Mouse (Mus musculus): ENCODE results near the gene Tprgl. TPM values are rescaled to one million over a fixed set of nuclear protein-coding genes. Genes with fewer than 3 reads are reported as not detected.

Gene Tprgl
- polyA plus RNA-seq, 1 experiment from 2014 or later, result 203 TPM

DNA sequence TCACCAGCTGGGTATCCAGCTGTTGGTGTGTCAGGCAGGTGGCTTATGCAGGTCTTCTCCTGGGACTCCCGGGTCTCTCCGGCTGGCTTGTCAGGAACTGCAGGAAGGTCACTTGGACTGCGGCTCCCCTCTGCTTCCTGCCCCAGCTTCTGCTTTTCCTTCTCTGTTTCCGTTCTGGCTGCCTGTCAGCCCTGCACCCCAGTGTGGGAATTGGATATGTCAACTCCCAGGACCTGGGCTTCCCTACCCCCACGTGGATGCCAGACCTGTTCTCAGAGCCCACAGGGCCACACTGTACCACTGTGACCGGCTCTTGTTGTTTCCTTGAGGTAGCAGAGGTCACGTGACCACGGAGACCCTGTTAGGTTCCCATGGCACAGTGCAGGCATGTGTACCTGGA, 28.5 kb upstream of the Tprgl start:
- no peak overlapping the region for H3K27ac ChIP-seq
- no peak for ATAC-seq (ENCODE audit: low FRiP score)
- no peak overlapping the region for H3K4me2 ChIP-seq (replicated peaks)
- DNase-seq (ENCODE audit: low spot score), result no peak
- H3K9me3 ChIP-seq (ENCODE audit: control insufficient read depth, low read length), result no peaks in the 10 kb centered on the region
- H3K9ac ChIP-seq, result no peak overlapping the region
- no peaks in the 10 kb centered on the region for H3K36me3 ChIP-seq (replicated peaks; ENCODE audit: control insufficient read depth, insufficient read depth)
- H3K4me3 ChIP-seq (replicated peaks; ENCODE audit: low read length), result no peak overlapping the region
- no peaks in the 10 kb centered on the region for H3K27me3 ChIP-seq (ENCODE audit: control insufficient read depth, insufficient read depth, low read length)
- 78% methylated on average over 8 of the region's 8 CpGs for WGBS
- H3K4me1 ChIP-seq (replicated peaks; ENCODE audit: control insufficient read depth, insufficient read depth, low read length), result no peaks in the 10 kb centered on the region

DNA sequence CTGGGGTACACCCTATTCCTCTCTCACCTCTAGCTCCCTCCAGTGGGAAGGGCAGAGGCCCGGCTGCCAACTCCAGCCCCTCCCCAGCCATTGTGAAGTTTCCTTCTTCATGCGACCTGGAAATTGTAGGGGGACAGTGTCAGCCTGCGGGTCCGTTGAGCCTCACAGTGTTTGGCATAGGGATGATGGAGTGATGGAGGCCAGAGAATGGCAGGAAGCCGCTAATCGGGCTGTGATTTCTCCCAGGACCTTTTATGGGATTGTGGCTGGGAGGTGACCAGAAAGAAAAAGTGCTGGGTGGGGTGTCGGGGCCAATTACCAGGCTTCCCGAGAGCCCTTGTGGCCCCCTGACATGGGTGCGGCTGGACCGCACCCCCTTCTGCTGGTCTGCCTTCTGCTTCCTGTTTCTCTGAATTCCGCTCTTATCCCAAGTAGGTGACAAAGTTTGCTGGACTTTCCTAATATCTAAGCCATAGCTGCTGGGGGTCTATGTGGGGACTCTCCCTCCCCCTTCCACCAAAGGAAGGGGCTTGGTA, 25.6 kb upstream of the Tprgl start:
- H3K4me3 ChIP-seq (replicated peaks; ENCODE audit: low read length), result no peak overlapping the region
- no peaks in the 10 kb centered on the region for H3K4me1 ChIP-seq (replicated peaks; ENCODE audit: control insufficient read depth, insufficient read depth, low read length)
- no peak overlapping the region for H3K4me2 ChIP-seq (replicated peaks)
- no peaks in the 10 kb centered on the region for H3K27me3 ChIP-seq (ENCODE audit: control insufficient read depth, insufficient read depth, low read length)
- no peak overlapping the region for H3K27ac ChIP-seq
- no peak overlapping the region for H3K9ac ChIP-seq
- 84% methylated on average over 11 of the region's 11 CpGs for WGBS
- no peaks in the 10 kb centered on the region for H3K36me3 ChIP-seq (replicated peaks; ENCODE audit: control insufficient read depth, insufficient read depth)
- DNase-seq (ENCODE audit: low spot score), result no peak
- H3K9me3 ChIP-seq (ENCODE audit: control insufficient read depth, low read length), result no peaks in the 10 kb centered on the region
- ATAC-seq (ENCODE audit: low FRiP score), result no peak

DNA sequence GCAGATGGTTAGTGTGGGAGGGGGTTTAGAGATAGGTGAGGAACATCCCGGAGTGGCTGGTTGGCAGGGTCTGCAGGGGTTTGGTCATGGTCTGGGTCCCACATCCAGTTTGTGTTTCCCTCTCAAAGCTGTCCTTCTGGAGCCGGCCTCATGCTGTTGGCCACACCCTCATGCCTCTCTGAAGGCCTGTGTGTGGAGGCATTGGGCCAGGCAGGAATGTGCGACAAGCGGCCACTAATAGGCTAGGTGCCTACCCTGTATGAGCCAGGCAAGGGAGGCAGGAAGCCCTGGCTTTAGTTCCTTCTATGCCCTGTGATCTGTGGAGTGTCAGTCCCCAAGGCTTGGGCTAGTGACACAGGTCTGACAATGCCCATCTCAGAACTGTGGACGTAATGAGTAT, 24.5 kb upstream of the Tprgl start:
- H3K36me3 ChIP-seq (replicated peaks; ENCODE audit: control insufficient read depth, insufficient read depth), result no peaks in the 10 kb centered on the region
- 80% methylated on average over 5 of the region's 5 CpGs for WGBS

DNA sequence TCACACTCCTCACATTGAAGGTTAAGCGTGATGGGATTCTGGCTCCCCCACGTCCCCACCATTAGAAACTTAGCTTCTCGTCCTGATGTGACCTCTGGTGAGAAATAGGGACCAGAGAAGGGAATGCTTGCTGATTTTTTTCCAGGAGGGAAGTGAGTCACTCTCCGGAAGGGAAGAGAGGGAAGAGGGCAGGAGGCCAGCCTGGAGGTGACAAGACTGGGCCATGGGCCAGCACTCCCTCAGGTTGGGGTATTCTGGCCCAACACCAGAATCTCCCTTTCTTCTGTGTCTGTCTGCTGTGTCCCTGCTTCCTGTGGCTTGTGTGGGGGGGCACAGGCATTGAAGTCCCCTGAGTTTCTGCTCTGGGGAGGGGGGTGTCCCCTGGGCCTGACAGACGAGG, 23.1 kb upstream of the Tprgl start:
- no peak overlapping the region for H3K27ac ChIP-seq
- no peak overlapping the region for H3K9ac ChIP-seq
- H3K4me3 ChIP-seq (replicated peaks; ENCODE audit: low read length), result no peak overlapping the region
- ATAC-seq (ENCODE audit: low FRiP score) (no peak), DNase-seq (ENCODE audit: low spot score) (no peak)
- no peaks in the 10 kb centered on the region for H3K4me1 ChIP-seq (replicated peaks; ENCODE audit: control insufficient read depth, insufficient read depth, low read length)
- no peaks in the 10 kb centered on the region for H3K27me3 ChIP-seq (ENCODE audit: control insufficient read depth, insufficient read depth, low read length)
- 82% methylated on average over 5 of the region's 5 CpGs for WGBS
- H3K9me3 ChIP-seq (ENCODE audit: control insufficient read depth, low read length), result no peaks in the 10 kb centered on the region
- no peak overlapping the region for H3K4me2 ChIP-seq (replicated peaks)
- H3K36me3 ChIP-seq (replicated peaks; ENCODE audit: control insufficient read depth, insufficient read depth), result no peaks in the 10 kb centered on the region

More for the DNA sequence above, 24.5 kb upstream of the Tprgl start:
- DNase-seq (ENCODE audit: low spot score), result no peak
- H3K27ac ChIP-seq, result no peak overlapping the region
- no peaks in the 10 kb centered on the region for H3K27me3 ChIP-seq (ENCODE audit: control insufficient read depth, insufficient read depth, low read length)
- no peak for ATAC-seq (ENCODE audit: low FRiP score)
- H3K4me1 ChIP-seq (replicated peaks; ENCODE audit: control insufficient read depth, insufficient read depth, low read length), result no peaks in the 10 kb centered on the region
- H3K4me3 ChIP-seq (replicated peaks; ENCODE audit: low read length), result no peak overlapping the region
- no peak overlapping the region for H3K9ac ChIP-seq
- H3K9me3 ChIP-seq (ENCODE audit: control insufficient read depth, low read length), result no peaks in the 10 kb centered on the region
- no peak overlapping the region for H3K4me2 ChIP-seq (replicated peaks)

DNA sequence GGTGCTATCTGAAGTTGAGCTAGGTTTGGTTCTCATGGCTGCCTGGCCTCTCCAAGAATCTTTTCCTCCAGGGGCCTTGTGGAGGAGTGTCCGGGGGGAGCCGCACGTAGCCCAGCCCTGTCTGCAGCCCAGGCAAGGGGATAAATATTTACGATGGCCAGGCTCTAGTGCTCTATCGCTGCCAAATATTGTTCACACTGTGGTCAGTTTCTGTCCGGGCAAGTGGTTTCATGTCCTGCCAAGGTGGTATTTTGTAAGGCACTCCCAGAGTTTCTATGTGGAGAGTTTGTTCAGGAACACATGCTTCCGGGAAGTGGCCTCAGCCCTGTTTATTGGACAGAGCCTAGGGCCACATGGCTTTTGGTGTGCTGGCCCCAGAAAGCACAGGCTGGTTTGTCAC, 20.5 kb upstream of the Tprgl start:
- Histone ChIP-seq H3K27ac (no peak overlapping the region), H3K4me3 (replicated peaks; ENCODE audit: low read length) (no peak overlapping the region), H3K4me2 (replicated peaks) (no peak overlapping the region), H3K36me3 (replicated peaks; ENCODE audit: control insufficient read depth, insufficient read depth) (no peaks in the 10 kb centered on the region), H3K9ac (no peak overlapping the region), H3K9me3 (ENCODE audit: control insufficient read depth, low read length) (no peaks in the 10 kb centered on the region), H3K4me1 (replicated peaks; ENCODE audit: control insufficient read depth, insufficient read depth, low read length) (no peaks in the 10 kb centered on the region), H3K27me3 (ENCODE audit: control insufficient read depth, insufficient read depth, low read length) (no peaks in the 10 kb centered on the region)
- WGBS, result 91% methylated on average over 7 of the region's 7 CpGs
- ATAC-seq (ENCODE audit: low FRiP score), result no peak
- DNase-seq (ENCODE audit: low spot score), result no peak

DNA sequence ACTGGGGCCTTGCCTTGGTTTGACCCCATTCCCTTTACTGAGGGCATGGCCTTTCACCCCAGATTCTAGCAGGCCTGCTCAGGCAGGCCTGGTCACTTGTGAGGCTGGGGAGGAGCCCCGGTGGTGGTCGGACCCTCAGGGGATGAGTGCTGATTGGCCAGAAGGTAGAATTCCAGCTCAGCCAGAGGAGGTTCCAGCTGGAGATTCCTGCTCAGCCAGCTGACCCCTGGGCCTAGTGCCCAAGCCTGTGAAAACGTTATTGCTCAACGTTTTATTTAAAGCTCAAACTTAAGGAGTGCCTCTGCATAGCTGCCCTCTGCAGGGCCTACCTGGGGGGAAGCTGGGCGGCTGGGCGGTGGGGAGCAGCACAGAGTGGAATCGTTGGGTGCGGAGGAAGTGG, 16.8 kb upstream of the Tprgl start:
- peaks cover 9% of the 10 kb centered on the region for H3K27me3 ChIP-seq (ENCODE audit: control insufficient read depth, insufficient read depth, low read length)
- no peaks in the 10 kb centered on the region for H3K36me3 ChIP-seq (replicated peaks; ENCODE audit: control insufficient read depth, insufficient read depth)
- no peak overlapping the region for H3K9ac ChIP-seq
- H3K4me1 ChIP-seq (replicated peaks; ENCODE audit: control insufficient read depth, insufficient read depth, low read length), result peaks cover 5% of the 10 kb centered on the region; the same call in 1 of the 2 replicates
- no peak for DNase-seq (ENCODE audit: low spot score)
- no peak overlapping the region for H3K27ac ChIP-seq
- no peak for ATAC-seq (ENCODE audit: low FRiP score)
- H3K4me3 ChIP-seq (replicated peaks; ENCODE audit: low read length), result no peak overlapping the region
- H3K4me2 ChIP-seq (replicated peaks), result no peak overlapping the region
- no peaks in the 10 kb centered on the region for H3K9me3 ChIP-seq (ENCODE audit: control insufficient read depth, low read length)
- 79% methylated on average over 8 of the region's 8 CpGs for WGBS

DNA sequence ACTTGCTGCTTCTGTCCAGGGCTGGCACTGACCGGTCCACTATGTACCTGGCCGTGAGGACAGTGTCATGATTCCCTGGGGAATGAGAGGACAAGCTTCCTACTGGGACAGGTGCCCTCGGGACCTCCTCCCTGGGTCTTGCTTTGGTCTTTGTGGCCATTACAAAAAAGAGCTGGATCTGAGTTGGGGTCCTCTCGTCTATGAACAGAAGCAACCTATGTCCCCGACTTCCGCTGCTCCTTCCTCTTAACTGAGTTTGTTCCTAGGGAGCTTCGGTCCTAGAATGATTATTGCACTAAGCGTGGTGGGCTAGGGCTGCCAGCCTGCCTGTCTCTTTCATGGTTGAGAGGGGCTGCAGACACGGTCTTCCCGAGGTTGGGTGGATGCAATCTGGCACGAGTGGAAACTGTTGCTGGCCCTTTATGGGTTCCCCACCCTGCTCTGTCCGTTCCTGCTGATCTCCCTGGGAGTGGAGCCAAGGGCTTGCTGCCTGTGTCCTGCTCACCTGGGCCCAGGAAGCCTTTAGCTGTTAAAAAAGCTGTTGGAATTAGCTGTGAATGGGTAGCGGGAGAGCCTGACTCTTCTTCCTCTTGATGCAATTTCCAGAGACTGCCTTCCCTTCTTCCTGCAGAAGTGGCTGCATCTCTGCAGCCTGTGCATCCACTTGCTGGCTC, 11.6 kb upstream of the Tprgl start:
- no peaks in the 10 kb centered on the region for H3K9me3 ChIP-seq (ENCODE audit: control insufficient read depth, low read length)
- peak overlapping the region; percentile 28; the same call in 1 of the 2 replicates for H3K9ac ChIP-seq
- peaks cover 19% of the 10 kb centered on the region for H3K4me1 ChIP-seq (replicated peaks; ENCODE audit: control insufficient read depth, insufficient read depth, low read length)
- no peak for DNase-seq (ENCODE audit: low spot score)
- no peak for ATAC-seq (ENCODE audit: low FRiP score)
- no peaks in the 10 kb centered on the region for H3K36me3 ChIP-seq (replicated peaks; ENCODE audit: control insufficient read depth, insufficient read depth)
- peak overlapping the region; percentile 96 for H3K4me2 ChIP-seq (replicated peaks)
- peak overlapping the region; percentile 41 for H3K4me3 ChIP-seq (replicated peaks; ENCODE audit: low read length)
- WGBS, result 39% methylated on average over 13 of the region's 13 CpGs
- no peak overlapping the region for H3K27ac ChIP-seq
- peaks cover 48% of the 10 kb centered on the region for H3K27me3 ChIP-seq (ENCODE audit: control insufficient read depth, insufficient read depth, low read length)

DNA sequence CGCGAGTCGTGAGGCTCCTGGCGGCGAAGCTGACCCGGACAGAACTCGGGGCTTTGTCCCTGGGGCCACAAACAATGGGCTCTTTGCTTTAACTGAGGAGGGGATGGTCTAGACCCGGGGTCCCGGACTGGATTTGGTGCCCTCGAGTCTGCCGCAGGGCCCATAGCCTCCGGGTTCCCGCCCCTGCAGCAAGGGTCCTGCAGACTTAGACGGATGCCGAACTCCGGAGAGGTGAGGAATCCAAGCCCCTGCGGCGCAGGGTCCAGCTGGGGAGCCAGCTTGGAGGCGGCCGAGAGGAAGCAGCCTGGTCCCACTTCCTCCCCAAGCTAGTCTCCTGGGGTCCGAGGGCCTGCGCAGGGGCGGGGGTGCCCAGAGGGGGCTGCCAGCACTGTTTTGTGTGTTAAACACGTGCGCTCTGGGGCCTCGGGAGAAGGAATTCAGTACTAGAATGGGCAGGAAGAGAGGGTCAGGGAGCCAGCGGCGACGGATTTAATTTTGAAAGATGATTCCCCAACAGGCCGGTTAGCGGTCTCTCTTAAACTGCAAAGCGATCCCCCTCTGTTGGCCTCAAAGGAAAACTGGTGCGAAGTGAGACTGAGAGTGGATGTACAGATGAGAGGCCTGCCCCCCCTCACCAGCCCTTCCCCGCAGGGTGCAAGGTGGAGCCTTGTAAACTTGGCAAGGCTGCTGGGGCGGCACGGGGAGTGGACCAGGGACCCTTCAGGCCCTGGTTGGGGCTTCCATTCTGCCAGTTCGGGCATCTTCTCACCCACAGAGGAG, 10.9 kb upstream of the Tprgl start:
- WGBS, result 1% methylated on average over 37 of the region's 37 CpGs
- peak overlapping the region; percentile 32 for H3K9ac ChIP-seq
- peaks cover 19% of the 10 kb centered on the region for H3K4me1 ChIP-seq (replicated peaks; ENCODE audit: control insufficient read depth, insufficient read depth, low read length)
- DNase-seq (ENCODE audit: low spot score) (no peak), ATAC-seq (ENCODE audit: low FRiP score) (0 out of 2 replicates have a peak, but pooled peaks have one; percentile 11)
- H3K9me3 ChIP-seq (ENCODE audit: control insufficient read depth, low read length), result no peaks in the 10 kb centered on the region
- peak overlapping the region; percentile 96 for H3K4me2 ChIP-seq (replicated peaks)
- no peak overlapping the region for H3K27ac ChIP-seq
- H3K4me3 ChIP-seq (replicated peaks; ENCODE audit: low read length), result peak overlapping the region; percentile 41
- H3K27me3 ChIP-seq (ENCODE audit: control insufficient read depth, insufficient read depth, low read length), result peaks cover 48% of the 10 kb centered on the region
- H3K36me3 ChIP-seq (replicated peaks; ENCODE audit: control insufficient read depth, insufficient read depth), result no peaks in the 10 kb centered on the region

DNA sequence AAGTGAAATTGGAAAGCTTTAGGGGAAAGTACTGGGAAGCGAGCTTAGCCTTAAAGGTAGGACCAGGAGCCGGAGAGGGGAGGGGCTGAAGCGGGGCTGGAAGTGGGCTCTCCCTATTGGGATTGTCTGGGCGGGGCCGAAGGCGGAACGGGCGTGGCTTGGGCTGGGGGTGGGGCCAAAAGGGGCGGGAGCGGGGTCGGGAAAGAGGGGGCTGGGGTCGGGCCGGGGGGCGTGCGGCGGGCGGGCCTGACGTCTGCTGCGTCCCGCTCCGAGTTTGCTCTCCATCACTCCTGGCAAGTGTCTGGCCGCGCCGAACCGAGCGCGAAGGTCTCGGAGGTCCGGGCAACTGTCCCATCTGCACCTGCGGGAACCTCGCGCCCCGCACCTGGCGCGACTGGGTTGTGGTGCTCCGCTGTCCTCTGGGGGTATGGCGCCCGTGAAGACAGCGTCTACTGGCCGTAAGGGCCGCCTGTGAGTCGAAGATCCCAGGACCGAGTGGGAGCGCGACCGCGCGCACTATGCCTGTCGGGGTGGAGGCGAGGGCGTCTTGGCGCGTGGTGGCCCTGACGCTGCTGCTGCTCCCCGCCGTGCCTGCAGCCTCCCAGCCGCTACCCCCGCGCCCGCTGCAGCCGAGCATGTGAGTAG, 10.2 kb upstream of the Tprgl start, which contains the start of gene Megf6:
Gene Megf6 (plus strand): TSS at position 225 of the 645 bp plus-strand sequence.
- Histone ChIP-seq H3K36me3 (replicated peaks; ENCODE audit: control insufficient read depth, insufficient read depth) (no peaks in the 10 kb centered on the region), H3K4me1 (replicated peaks; ENCODE audit: control insufficient read depth, insufficient read depth, low read length) (peaks cover 19% of the 10 kb centered on the region), H3K4me2 (replicated peaks) (peak within 1 kb of the TSS; percentile 96), H3K4me3 (replicated peaks; ENCODE audit: low read length) (peak within 1 kb of the TSS; percentile 41), H3K27me3 (ENCODE audit: control insufficient read depth, insufficient read depth, low read length) (peaks cover 48% of the 10 kb centered on the region), H3K9me3 (ENCODE audit: control insufficient read depth, low read length) (no peaks in the 10 kb centered on the region), H3K9ac (peak within 1 kb of the TSS; percentile 32), H3K27ac (no peak within 1 kb of the TSS)
- ATAC-seq (ENCODE audit: low FRiP score), result peak; percentile 45; the same call in 1 of the 2 replicates
- peak; percentile 48 for DNase-seq (ENCODE audit: low spot score)
- under 1% methylated on average over 59 of the region's 61 CpGs for WGBS

All from hindbrain, embryonic 14.5 days (tissue).